Mouse (Mus musculus) midbrain, embryonic 13.5 days (tissue): ENCODE data around the gene Trpc4ap. TPM values are rescaled to one million over a fixed set of nuclear protein-coding genes. Genes with fewer than 3 reads are reported as not detected.

Experiments
- ATAC-seq: fragments of 200-750 bp; cut with Nextera tagmentation; 2 replicates; pipeline ENCODE4 v1.8.0; 2017; ENCODE audit warnings: mild to moderate bottlenecking, moderate TSS enrichment, moderate library complexity
- H3K27ac ChIP-seq: fragments of 300-500 bp; sonication (generic); 2 replicates; pipeline ENCODE4 v1.5.1; 2015; ENCODE audit warnings: inconsistent platforms, mild to moderate bottlenecking, moderate library complexity
- H3K27me3 ChIP-seq: fragments of 300-500 bp; sonication (generic); 2 replicates; pipeline ENCODE4 v1.6.1; 2015; ENCODE audit warnings: mild to moderate bottlenecking, inconsistent platforms
- H3K36me3 ChIP-seq: fragments of 300-500 bp; sonication (generic); 2 replicates; pipeline ENCODE4 v1.6.1; 2015; ENCODE audit warnings: mild to moderate bottlenecking, inconsistent platforms
- H3K4me1 ChIP-seq: fragments of 300-500 bp; sonication (generic); replicated peaks from 2 replicates; pipeline ENCODE4 v1.6.1; 2015; ENCODE audit warnings: inconsistent platforms
- H3K4me2 ChIP-seq: fragments of 300-500 bp; sonication (generic); replicated peaks from 2 replicates; pipeline ENCODE4 v1.6.1; 2015; ENCODE audit warnings: moderate library complexity, mild to moderate bottlenecking, inconsistent platforms
- H3K4me3 ChIP-seq: fragments of 300-500 bp; sonication (generic); replicated peaks from 2 replicates; pipeline ENCODE4 v1.5.1; 2015; ENCODE audit warnings: mild to moderate bottlenecking, inconsistent platforms
- H3K9ac ChIP-seq: fragments of 300-500 bp; sonication (generic); replicated peaks from 2 replicates; pipeline ENCODE4 v1.6.1; 2015; ENCODE audit warnings: mild to moderate bottlenecking, inconsistent platforms
- H3K9me3 ChIP-seq: fragments of 300-500 bp; sonication (generic); 2 replicates; pipeline ENCODE4 v1.6.1; 2016; ENCODE audit warnings: mild to moderate bottlenecking, inconsistent platforms
- WGBS: fragments of 180-500 bp; shearing (Covaris S2); methylation state at CpG from one replicate; pipeline ENCODE4 v1.1.7; 2015; 5-methylcytosine and 5-hydroxymethylcytosine counted together
- polyA plus RNA-seq: library from polyadenylated mRNA; unstranded; fragments of >200 nt; fragmentation: Nextera tagmentation; extraction: Ambion mirVana; gene quantifications from 2 replicates; pipeline ENCODE4 v1.2.1, GENCODE M21; 2015

The Trpc4ap gene
- polyA plus RNA-seq, 1 experiment from 2014 or later = 169 TPM

DNA sequence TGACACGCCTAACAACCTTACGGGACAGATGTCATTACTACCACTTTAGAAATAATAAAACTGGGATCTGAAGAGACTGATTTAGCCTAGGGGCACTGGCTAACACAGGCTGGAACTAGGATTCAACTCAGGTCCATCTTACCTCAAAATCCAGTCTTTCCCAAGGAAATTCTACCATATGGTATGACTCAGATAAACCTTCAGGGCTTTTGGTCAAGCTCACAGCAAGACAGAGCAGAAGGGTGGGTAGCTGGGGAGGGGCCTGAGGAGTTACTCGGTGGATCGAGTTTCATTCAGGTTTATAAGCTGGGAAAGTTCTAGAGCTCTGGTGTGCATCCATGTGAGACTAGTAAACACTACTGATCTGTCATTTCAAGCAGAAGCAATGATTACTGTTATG is 3.0 kb downstream of the Trpc4ap start:
- no peak overlapping the region for H3K4me2 ChIP-seq
- H3K9ac ChIP-seq = no peak overlapping the region
- no peaks in the 10 kb centered on the region for H3K9me3 ChIP-seq
- H3K4me3 ChIP-seq = no peak overlapping the region
- no peak overlapping the region for H3K27ac ChIP-seq
- H3K27me3 ChIP-seq = no peaks in the 10 kb centered on the region
- H3K36me3 ChIP-seq = peaks cover 10% of the 10 kb centered on the region
- H3K4me1 ChIP-seq = peaks cover 28% of the 10 kb centered on the region
- no peak for ATAC-seq
- 87% methylated on average over 4 of the region's 4 CpGs for WGBS

DNA sequence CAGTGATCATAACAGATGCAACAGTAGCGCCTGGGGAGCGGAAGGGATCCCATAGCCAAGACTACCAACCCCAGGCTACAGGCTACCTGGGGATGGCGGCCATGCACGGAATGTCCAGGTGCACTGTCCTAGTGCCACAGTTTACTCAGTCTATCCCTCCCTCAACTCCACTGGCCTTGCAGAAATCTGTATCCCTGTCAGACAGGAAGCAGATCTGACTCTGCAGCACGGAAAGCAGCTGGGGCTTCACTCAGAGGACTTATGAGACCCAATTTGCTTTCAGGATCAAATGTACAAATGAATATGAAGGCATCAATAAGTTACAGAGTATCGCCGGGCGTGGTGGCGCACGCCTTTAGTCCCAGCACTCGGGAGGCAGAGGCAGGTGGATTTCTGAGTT is 4.4 kb downstream of the Trpc4ap start:
- ATAC-seq = no peak
- no peaks in the 10 kb centered on the region for H3K9me3 ChIP-seq
- H3K4me1 ChIP-seq = peaks cover 28% of the 10 kb centered on the region
- 98% methylated on average over 11 of the region's 11 CpGs for WGBS
- no peak overlapping the region for H3K4me3 ChIP-seq
- H3K27me3 ChIP-seq = no peaks in the 10 kb centered on the region
- H3K4me2 ChIP-seq = no peak overlapping the region
- H3K36me3 ChIP-seq = peaks cover 10% of the 10 kb centered on the region
- H3K9ac ChIP-seq = no peak overlapping the region
- H3K27ac ChIP-seq = no peak overlapping the region

DNA sequence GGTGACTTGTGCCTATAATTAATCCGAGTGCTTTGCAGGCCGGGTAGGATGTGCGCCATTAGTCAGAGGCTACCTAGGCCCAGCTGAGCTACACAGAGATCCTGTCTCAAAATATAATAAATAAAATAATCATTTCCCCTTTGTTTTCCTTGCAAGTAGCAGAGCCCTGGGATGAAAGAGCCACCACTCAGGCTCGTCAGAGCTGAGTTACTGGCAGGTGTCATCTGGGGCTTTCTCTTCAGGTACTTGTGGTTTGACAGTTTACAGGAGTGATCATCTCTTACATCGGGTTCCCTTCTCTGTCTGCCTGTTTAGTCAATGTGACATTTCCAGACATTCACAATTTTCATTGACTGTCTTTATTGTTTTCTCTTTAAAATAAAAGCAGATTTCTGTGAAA is 5.6 kb downstream of the Trpc4ap start:
- H3K4me2 ChIP-seq = no peak overlapping the region
- 91% methylated on average over 5 of the region's 5 CpGs for WGBS
- no peak for ATAC-seq

DNA sequence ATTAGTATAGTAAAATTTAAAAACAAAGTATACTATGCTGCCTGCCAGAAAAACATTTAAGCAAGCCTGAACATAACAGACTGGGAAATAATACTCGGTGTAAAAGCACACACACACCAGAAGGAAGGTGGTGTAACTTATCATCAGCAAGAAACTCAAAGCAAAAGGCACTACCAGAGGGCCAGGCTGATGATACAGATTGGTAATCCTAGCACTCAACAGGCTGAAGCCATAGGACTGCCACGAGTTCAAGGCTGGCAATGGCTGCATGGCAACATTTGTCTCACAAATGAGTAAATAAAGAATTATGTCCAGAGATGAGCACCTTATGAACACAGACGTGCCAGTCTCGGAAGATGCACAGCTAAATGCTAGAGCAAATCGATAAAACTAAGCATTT is 8.4 kb downstream of the Trpc4ap start:
- ATAC-seq = no peak
- H3K4me1 ChIP-seq = peaks cover 7% of the 10 kb centered on the region
- no peak overlapping the region for H3K4me2 ChIP-seq
- no peaks in the 10 kb centered on the region for H3K27me3 ChIP-seq
- 96% methylated on average over 5 of the region's 5 CpGs for WGBS
- no peaks in the 10 kb centered on the region for H3K9me3 ChIP-seq
- no peak overlapping the region for H3K27ac ChIP-seq
- H3K4me3 ChIP-seq = no peak overlapping the region
- H3K36me3 ChIP-seq = peaks cover 10% of the 10 kb centered on the region
- no peak overlapping the region for H3K9ac ChIP-seq

More for the DNA sequence above, 5.6 kb downstream of the Trpc4ap start:
- H3K4me1 ChIP-seq = peaks cover 28% of the 10 kb centered on the region
- no peak overlapping the region for H3K9ac ChIP-seq
- H3K27me3 ChIP-seq = no peaks in the 10 kb centered on the region
- no peak overlapping the region for H3K27ac ChIP-seq
- no peak overlapping the region for H3K4me3 ChIP-seq
- peaks cover 10% of the 10 kb centered on the region for H3K36me3 ChIP-seq
- no peaks in the 10 kb centered on the region for H3K9me3 ChIP-seq

DNA sequence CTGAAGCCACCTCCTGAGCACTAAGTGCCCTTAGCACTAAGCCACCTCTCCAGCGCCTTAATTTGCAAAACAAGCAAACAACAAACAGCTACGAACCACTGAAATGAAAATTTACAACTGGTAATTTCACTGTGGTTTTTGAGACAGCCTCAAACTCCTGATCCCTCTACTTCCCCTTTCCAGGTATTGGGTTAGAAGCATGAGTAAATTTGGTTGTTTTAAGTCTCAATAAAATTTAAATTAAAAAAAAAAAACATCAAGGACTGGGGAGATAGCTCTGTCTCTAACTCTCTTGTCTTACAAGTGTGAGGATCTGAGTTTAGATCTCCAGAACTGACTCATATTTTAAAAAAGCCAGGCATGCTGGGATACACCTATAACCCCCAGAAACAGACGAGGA is 9.0 kb downstream of the Trpc4ap start:
- H3K4me3 ChIP-seq = no peak overlapping the region
- no peaks in the 10 kb centered on the region for H3K27me3 ChIP-seq
- H3K9me3 ChIP-seq = no peaks in the 10 kb centered on the region
- no peak for ATAC-seq
- no peak overlapping the region for H3K9ac ChIP-seq
- H3K4me2 ChIP-seq = no peak overlapping the region
- peaks cover 10% of the 10 kb centered on the region for H3K36me3 ChIP-seq
- 66% methylated on average over 3 of the region's 3 CpGs for WGBS
- H3K27ac ChIP-seq = no peak overlapping the region
- H3K4me1 ChIP-seq = peaks cover 6% of the 10 kb centered on the region; the same call in 1 of the 2 replicates

DNA sequence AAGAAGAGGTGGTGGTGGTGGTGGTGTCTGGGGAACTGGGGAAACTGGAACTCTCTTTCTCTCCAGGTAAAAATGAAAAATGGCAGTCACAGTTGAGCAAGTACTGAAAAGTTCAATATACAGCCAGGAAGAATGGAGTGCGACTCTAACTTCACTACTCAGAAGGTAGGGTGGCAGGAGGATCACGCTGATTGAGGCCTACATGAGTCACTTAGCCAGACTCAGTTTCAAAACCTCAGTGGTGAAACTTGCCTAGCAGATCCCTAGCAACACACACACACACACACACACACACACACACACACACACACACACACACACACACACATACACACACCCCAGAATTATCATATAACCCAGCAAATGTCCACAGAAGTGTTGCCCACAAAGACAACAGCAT is 10.3 kb downstream of the Trpc4ap start:
- no peak overlapping the region for H3K27ac ChIP-seq
- no peaks in the 10 kb centered on the region for H3K27me3 ChIP-seq
- peaks cover 3% of the 10 kb centered on the region; the same call in 1 of the 2 replicates for H3K4me1 ChIP-seq
- no peaks in the 10 kb centered on the region for H3K9me3 ChIP-seq
- 88% methylated on average over 2 of the region's 2 CpGs for WGBS
- H3K36me3 ChIP-seq = peaks cover 4% of the 10 kb centered on the region; the same call in 1 of the 2 replicates
- H3K9ac ChIP-seq = no peak overlapping the region
- no peak overlapping the region for H3K4me3 ChIP-seq
- ATAC-seq = no peak
- H3K4me2 ChIP-seq = no peak overlapping the region

DNA sequence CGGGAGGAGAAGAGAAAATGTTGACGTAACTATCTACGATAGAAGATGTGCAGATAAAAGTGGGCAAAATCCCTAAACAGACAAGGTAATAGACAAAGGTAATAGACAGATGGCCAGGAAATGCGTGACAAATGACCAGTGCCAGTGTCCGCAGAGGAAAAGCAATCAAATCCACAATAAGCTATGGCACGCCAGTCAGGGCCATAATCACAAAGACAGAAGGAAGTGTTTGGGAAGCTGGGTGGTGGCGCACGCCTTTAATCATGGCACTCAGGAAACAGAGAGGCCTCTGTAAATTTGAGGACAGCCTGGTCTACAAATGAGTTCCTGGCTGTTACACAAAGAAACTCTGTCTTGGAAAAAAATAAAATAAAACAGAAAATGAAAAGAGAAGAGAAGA is 11.0 kb downstream of the Trpc4ap start:
- Histone ChIP-seq H3K4me2 (no peak overlapping the region), H3K27me3 (no peaks in the 10 kb centered on the region), H3K4me1 (peaks cover 3% of the 10 kb centered on the region; the same call in 1 of the 2 replicates), H3K9ac (no peak overlapping the region), H3K36me3 (peaks cover 4% of the 10 kb centered on the region; the same call in 1 of the 2 replicates), H3K4me3 (no peak overlapping the region), H3K27ac (no peak overlapping the region), H3K9me3 (no peaks in the 10 kb centered on the region)
- ATAC-seq = no peak
- 82% methylated on average over 8 of the region's 8 CpGs for WGBS

DNA sequence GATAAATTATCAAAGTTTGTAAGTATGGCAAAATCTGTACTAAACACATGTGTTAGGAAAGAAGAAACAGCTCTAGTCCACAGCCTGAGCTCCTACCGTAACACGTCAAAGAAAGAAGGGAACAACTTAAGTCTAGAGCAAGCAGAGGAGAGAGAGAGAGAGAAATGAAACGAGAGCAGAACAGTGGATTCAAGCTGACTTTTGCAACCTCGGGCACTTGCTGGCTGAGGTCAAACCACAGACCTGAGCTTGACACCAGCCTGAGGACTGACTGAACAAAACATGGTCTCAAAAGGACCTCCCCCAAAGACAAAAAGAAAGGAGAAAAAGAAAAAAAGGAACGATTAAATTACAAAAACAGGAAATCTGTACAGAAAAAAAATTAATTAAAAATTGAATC is 11.6 kb downstream of the Trpc4ap start:
- Histone ChIP-seq H3K27me3 (no peaks in the 10 kb centered on the region), H3K36me3 (peaks cover 2% of the 10 kb centered on the region; the same call in 1 of the 2 replicates), H3K9me3 (no peaks in the 10 kb centered on the region), H3K27ac (no peak overlapping the region), H3K4me1 (peaks cover 3% of the 10 kb centered on the region; the same call in 1 of the 2 replicates), H3K4me2 (no peak overlapping the region), H3K9ac (no peak overlapping the region), H3K4me3 (no peak overlapping the region)
- no peak for ATAC-seq
- 83% methylated on average over 5 of the region's 5 CpGs for WGBS

DNA sequence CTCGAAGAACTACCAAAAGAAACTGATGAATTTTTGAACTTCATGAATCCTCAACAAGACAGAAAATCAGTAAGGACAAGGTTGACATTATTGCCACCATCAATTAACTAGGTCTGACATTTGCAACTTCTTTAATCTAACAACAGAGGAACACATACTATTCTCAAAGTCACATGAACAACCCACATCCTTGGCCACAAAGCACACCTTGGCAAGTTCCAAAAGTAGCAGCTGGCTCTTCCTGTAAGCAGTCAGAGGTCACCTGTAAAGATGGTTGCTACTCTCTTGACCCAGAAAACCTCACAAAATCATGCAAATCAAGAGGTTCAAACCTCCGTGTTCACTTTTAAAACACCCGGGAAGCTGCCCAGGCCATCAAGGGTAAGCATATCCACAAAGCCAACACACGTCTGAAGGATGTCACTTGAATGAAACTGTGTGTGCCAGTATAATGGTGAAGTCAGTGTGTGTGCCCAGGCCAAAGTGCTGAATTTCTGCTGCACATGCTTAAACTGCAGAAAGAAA is 12.5 kb downstream of the Trpc4ap start:
- Histone ChIP-seq H3K4me1 (peaks cover 3% of the 10 kb centered on the region; the same call in 1 of the 2 replicates), H3K4me3 (no peak overlapping the region), H3K9ac (no peak overlapping the region), H3K9me3 (no peaks in the 10 kb centered on the region), H3K27ac (no peak overlapping the region), H3K4me2 (no peak overlapping the region), H3K27me3 (no peaks in the 10 kb centered on the region), H3K36me3 (no peaks in the 10 kb centered on the region; the same call in 1 of the 2 replicates)
- WGBS = 88% methylated on average over 4 of the region's 4 CpGs
- ATAC-seq = no peak

DNA sequence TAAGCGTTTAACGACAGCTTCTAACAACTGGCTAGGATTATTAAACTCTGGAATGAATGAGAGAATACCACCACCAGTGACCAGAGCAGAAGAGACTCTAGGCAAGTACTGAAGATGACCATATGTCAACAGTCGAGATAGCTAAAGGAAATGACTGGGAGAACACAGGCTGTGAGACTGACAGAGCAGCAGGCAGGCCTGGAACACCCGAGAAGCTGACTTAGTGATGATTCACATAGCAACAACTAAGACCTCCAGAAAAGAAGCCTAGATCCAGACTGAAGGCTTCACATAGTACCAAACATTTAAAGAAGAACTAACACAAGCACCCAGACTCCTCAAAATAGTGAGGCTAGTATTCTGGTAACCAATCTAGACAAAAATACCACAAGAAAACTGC is 17.1 kb downstream of the Trpc4ap start:
- H3K4me1 ChIP-seq = no peaks in the 10 kb centered on the region; the same call in 1 of the 2 replicates
- H3K4me2 ChIP-seq = no peak overlapping the region
- no peak overlapping the region for H3K4me3 ChIP-seq
- 73% methylated on average over 4 of the region's 4 CpGs for WGBS
- no peak overlapping the region for H3K9ac ChIP-seq
- no peak overlapping the region for H3K27ac ChIP-seq
- H3K36me3 ChIP-seq = peaks cover 24% of the 10 kb centered on the region
- no peak for ATAC-seq
- no peaks in the 10 kb centered on the region for H3K9me3 ChIP-seq
- no peaks in the 10 kb centered on the region for H3K27me3 ChIP-seq

DNA sequence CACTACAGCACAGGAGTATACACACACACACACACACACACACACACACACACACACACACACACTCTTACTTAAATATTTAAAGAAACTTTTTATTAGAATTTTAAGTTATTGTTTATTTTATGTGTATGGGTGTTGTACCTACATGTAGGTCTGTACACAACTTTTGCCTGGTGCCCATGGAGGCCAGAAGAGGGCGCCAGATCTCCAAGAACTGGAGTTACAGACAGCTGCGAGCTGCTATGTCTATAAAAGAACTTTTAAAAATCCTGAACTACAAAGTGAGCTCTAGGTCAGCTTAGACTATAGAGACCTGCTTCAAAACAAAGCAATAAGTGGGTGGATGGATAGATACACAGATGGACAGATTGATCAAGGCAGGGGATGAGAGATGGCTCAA is 18.6 kb downstream of the Trpc4ap start:
- no peaks in the 10 kb centered on the region for H3K9me3 ChIP-seq
- H3K4me3 ChIP-seq = no peak overlapping the region
- H3K9ac ChIP-seq = no peak overlapping the region
- H3K36me3 ChIP-seq = peaks cover 25% of the 10 kb centered on the region
- no peak overlapping the region for H3K4me2 ChIP-seq
- ATAC-seq = no peak
- H3K27ac ChIP-seq = no peak overlapping the region
- no peaks in the 10 kb centered on the region; the same call in 1 of the 2 replicates for H3K4me1 ChIP-seq
- H3K27me3 ChIP-seq = no peaks in the 10 kb centered on the region
- WGBS = 26% methylated on average over 2 of the region's 2 CpGs

DNA sequence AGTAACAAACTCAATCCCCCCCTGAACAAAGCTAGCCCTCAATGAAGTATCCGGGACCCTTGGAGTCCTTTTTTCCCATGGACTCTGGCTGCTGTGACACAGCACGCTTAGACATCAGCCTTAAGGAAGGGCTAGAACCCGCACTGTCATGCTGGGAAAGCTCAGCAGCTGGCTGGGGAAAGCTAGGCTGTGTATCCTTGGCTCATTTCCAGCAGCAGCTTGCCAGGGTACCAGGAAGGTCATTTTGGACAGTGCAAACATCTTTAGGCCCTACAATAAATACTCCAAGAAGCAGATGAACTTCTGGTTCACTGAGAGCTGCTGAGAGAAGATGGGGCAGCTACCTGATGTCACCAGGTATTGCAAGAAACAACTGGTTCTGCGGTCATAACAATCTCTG is 20.9 kb downstream of the Trpc4ap start:
- Histone ChIP-seq H3K9me3 (no peaks in the 10 kb centered on the region), H3K36me3 (peaks cover 46% of the 10 kb centered on the region), H3K9ac (no peak overlapping the region), H3K4me1 (no peaks in the 10 kb centered on the region; the same call in 1 of the 2 replicates), H3K4me3 (no peak overlapping the region), H3K27ac (no peak overlapping the region), H3K4me2 (no peak overlapping the region), H3K27me3 (no peaks in the 10 kb centered on the region)
- ATAC-seq = no peak
- WGBS = 89% methylated on average over 4 of the region's 4 CpGs

DNA sequence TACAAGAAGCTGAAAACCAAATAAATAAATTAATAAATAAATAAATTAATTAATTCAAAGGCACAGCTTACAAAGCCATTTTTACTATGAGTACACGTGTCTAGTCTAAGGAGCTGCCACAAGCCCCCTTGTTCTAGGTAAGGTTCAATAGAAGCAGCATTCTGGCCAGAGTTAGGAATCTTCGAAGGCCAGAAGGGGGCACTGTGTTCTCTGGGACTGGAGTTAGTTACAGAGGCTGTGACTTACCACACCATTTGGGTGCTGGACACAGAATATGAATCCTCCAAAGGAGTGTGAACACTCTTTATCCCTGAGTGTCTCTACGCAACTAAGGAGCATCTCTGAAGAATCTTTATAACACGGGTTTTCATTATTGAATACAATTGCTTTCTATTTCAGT is 23.7 kb downstream of the Trpc4ap start:
- no peak for ATAC-seq
- Histone ChIP-seq H3K4me2 (no peak overlapping the region), H3K4me1 (no peaks in the 10 kb centered on the region), H3K27ac (no peak overlapping the region), H3K4me3 (no peak overlapping the region), H3K9me3 (no peaks in the 10 kb centered on the region), H3K9ac (no peak overlapping the region), H3K27me3 (no peaks in the 10 kb centered on the region), H3K36me3 (peaks cover 71% of the 10 kb centered on the region)
- WGBS = 85% methylated on average over 4 of the region's 4 CpGs
